Mouse (Mus musculus) adipocyte (in vitro differentiated cells): ENCODE data around the gene Prpf19.

Experiments
- DNase-seq: peaks from one replicate; pipeline ENCODE4 v3.0.0-alpha.2; 2016; ENCODE audit warnings: low spot score

The Prpf19 gene

GRCm38 (mm10) chr19:10895016-10895528 is at the start of gene Prpf19:
Gene Prpf19 (plus strand): TSS chr19:10895231.
- DNase-seq, result peak; percentile 99

- no peak for DNase-seq
Observed at GRCm38 (mm10) chr19:10845454-10845853, 49.6 kb upstream of the Prpf19 start.

GRCm38 (mm10) chr19:10846150-10846549 is 48.9 kb upstream of the Prpf19 start:
- DNase-seq, result no peak

GRCm38 (mm10) chr19:10847311-10848087 is 47.5 kb upstream of the Prpf19 start:
- peak; percentile 39 for DNase-seq

- DNase-seq, result no peak
Observed at GRCm38 (mm10) chr19:10855422-10855821, 39.6 kb upstream of the Prpf19 start.

- no peak for DNase-seq
Observed at GRCm38 (mm10) chr19:10856520-10856919, 38.5 kb upstream of the Prpf19 start.

- DNase-seq, result no peak
Observed at GRCm38 (mm10) chr19:10860072-10860497, 34.9 kb upstream of the Prpf19 start.

- no peak for DNase-seq
Observed at GRCm38 (mm10) chr19:10866351-10866750, 28.7 kb upstream of the Prpf19 start.

GRCm38 (mm10) chr19:10867946-10868622 is 26.9 kb upstream of the Prpf19 start:
- no peak for DNase-seq

GRCm38 (mm10) chr19:10868623-10869141 is 26.3 kb upstream of the Prpf19 start:
- DNase-seq, result no peak

- peak; percentile 77 for DNase-seq
Observed at GRCm38 (mm10) chr19:10869241-10869885, 25.7 kb upstream of the Prpf19 start.

GRCm38 (mm10) chr19:10869886-10870527 is 25.0 kb upstream of the Prpf19 start, which contains the start of gene Tmem132a:
Gene Tmem132a (minus strand): TSS chr19:10869940.
- DNase-seq, result no peak

- no peak for DNase-seq
Observed at GRCm38 (mm10) chr19:10870676-10871075, 24.4 kb upstream of the Prpf19 start.

- no peak for DNase-seq
Observed at GRCm38 (mm10) chr19:10871328-10871961, 23.6 kb upstream of the Prpf19 start.

- no peak for DNase-seq
Observed at GRCm38 (mm10) chr19:10878201-10878837, 16.7 kb upstream of the Prpf19 start.

GRCm38 (mm10) chr19:10880085-10880974 is 14.7 kb upstream of the Prpf19 start:
- DNase-seq, result peak; percentile 71

- DNase-seq, result peak; percentile 44
Observed at GRCm38 (mm10) chr19:10880975-10881425, 14.0 kb upstream of the Prpf19 start.

GRCm38 (mm10) chr19:10881426-10882154 is 13.4 kb upstream of the Prpf19 start, which contains the start of gene Tmem109:
Gene Tmem109 (minus strand): TSS chr19:10882001.
- peak; percentile 98 for DNase-seq

- DNase-seq, result no peak
Observed at GRCm38 (mm10) chr19:10892201-10892600, 2.8 kb upstream of the Prpf19 start.
